Mouse (Mus musculus) embryonic facial prominence, embryonic 12.5 days (tissue): ENCODE measurements around the gene Fam149b. TPM values are rescaled to one million over a fixed set of nuclear protein-coding genes. Genes with fewer than 3 reads are reported as not detected.

Source experiments
- polyA plus RNA-seq: library from polyadenylated mRNA; unstranded; fragments of >200 nt; fragmentation: Nextera tagmentation; extraction: Ambion mirVana; gene quantifications from 2 replicates; pipeline ENCODE4 v1.2.1, GENCODE M21; 2016

Gene Fam149b
- polyA plus RNA-seq, 1 experiment from 2014 or later: 53.5 TPM

Other genes starting within 250 kb of the Fam149b start
- 11.0 and 11.5 TPM in 2 replicates for gene Saysd1, start 209.6 kb upstream of the Fam149b start, polyA plus RNA-seq
- gene Kcnk5, start 166.4 kb upstream of the Fam149b start, polyA plus RNA-seq: 6.5 and 6.9 TPM in 2 replicates
- gene Kcnk16, start 79.0 kb upstream of the Fam149b start, polyA plus RNA-seq: not detected in 2 replicates
- 14.1 and 15.6 TPM in 2 replicates for gene Nudt13, start 53.5 kb upstream of the Fam149b start, polyA plus RNA-seq
- gene Ecd, start within 50 bp of the Fam149b start, polyA plus RNA-seq: 56.9 and 58.7 TPM in 2 replicates
- gene Dnajc9, start 40.7 kb downstream of the Fam149b start, polyA plus RNA-seq: 231 and 238 TPM in 2 replicates
- 87.4 and 91.6 TPM in 2 replicates for gene Mrps16, start 45.5 kb downstream of the Fam149b start, polyA plus RNA-seq
- gene Cfap70, start 104.1 kb downstream of the Fam149b start, polyA plus RNA-seq: 0.18 and 0.67 TPM in 2 replicates
- 30.8 and 34.0 TPM in 2 replicates for gene Anxa7, start 132.0 kb downstream of the Fam149b start, polyA plus RNA-seq
- 1.4 and 1.6 TPM in 2 replicates for gene Mss51, start 148.7 kb downstream of the Fam149b start, polyA plus RNA-seq
- gene Ppp3cb, start 198.4 kb downstream of the Fam149b start, polyA plus RNA-seq: 59.5 and 62.4 TPM in 2 replicates